13 mouse cellular contexts compared by ENCODE assay signal in genomic region chr7:79734563-79734962, GRCm38 (mm10). TPM values are rescaled to one million over a fixed set of nuclear protein-coding genes. Genes with fewer than 3 reads are reported as not detected.
DNase-seq lines count a peak whose midpoint lies in the region.
"Had no signal": no experiment of that assay in that cellular context is flagged by ENCODE, and none has a peak within 500 bp of the region (broad histone marks: within the 10 kb centered on the region; RNA-seq: fewer than 3 reads in every experiment).

No protein-coding gene starts in this region.

- intact Hi-C loops in heart, postnatal 10 days (cut with DNase I) = no loop called here

- peak; percentile 61 for DNase-seq in gastrocnemius, adult 18-20 months (ENCODE audit: low spot score)
- DNase-seq in gastrocnemius, postnatal 4 days (ENCODE audit: low spot score in 2 of 2) = no peak
- peak; percentile 91 for DNase-seq in adrenal gland, adult 2 months
- peak; percentile 79 to 83 for DNase-seq in heart, postnatal 10 days
- peak; percentile 92 for DNase-seq in kidney, postnatal 14 days
- DNase-seq in frontal cortex, postnatal 25 days (ENCODE audit: low spot score in 2 of 2) = no peak
- no peak for DNase-seq in thymus, postnatal 25 days
- no peak for DNase-seq in cerebellum, postnatal 4 days (ENCODE audit: low spot score in 2 of 2)
- DNase-seq: embryo, embryonic 11 days had no signal

RNA-seq across cellular contexts. Expression of gene Plin1, which starts 1.9 kb away (rescaled TPM):
- total RNA-seq in gastrocnemius, adult 18-20 months (2021) = 10 to 100 TPM; 10.3 to 18.3 TPM
- total RNA-seq in gastrocnemius, postnatal 4 days (2021) = 10 to 100 TPM; 26.6 to 62.1 TPM
- 100 to 1,000 TPM; 564 to 869 TPM for total RNA-seq in adrenal gland, adult 2 months (2021)
- polyA plus RNA-seq in adrenal gland, adult 2 months (2012; rRNA removed) = 554 and 930 TPM in 2 replicates
- 10 to 100 TPM; 24.0 to 76.0 TPM for total RNA-seq in heart, postnatal 10 days (2021)
- polyA plus RNA-seq: forebrain, embryonic 16.5 days; limb, embryonic 10.5 days; macrophage had no signal

RNA-seq across cellular contexts. Expression of gene Pex11a, which starts 8.4 kb away (rescaled TPM):
- 10 to 100 TPM; 12.9 to 14.1 TPM for total RNA-seq in gastrocnemius, adult 18-20 months (2021)
- 1 to 10 TPM; 2.6 to 4.2 TPM for total RNA-seq in gastrocnemius, postnatal 4 days (2021)
- 10 to 100 TPM; 53.4 to 53.7 TPM for total RNA-seq in adrenal gland, adult 2 months (2021)
- 34.9 and 39.7 TPM in 2 replicates for polyA plus RNA-seq in adrenal gland, adult 2 months (2012; rRNA removed)
- 10 to 100 TPM; 13.3 to 16.5 TPM for total RNA-seq in heart, postnatal 10 days (2021)

RNA-seq across cellular contexts. Expression of gene Wdr93, which starts 8.4 kb away (rescaled TPM):
- total RNA-seq in gastrocnemius, adult 18-20 months (2021) = under 1 TPM; 0.09 to 0.16 TPM
- under 1 TPM; 0.20 to 0.67 TPM for total RNA-seq in gastrocnemius, postnatal 4 days (2021)
- total RNA-seq in adrenal gland, adult 2 months (2021) = 1 to 10 TPM; 1.5 to 1.6 TPM
- polyA plus RNA-seq in adrenal gland, adult 2 months (2012; rRNA removed) = 1.5 and 1.8 TPM in 2 replicates
- total RNA-seq in heart, postnatal 10 days (2021) = under 1 TPM; 0.14 to 0.15 TPM
- polyA plus RNA-seq: spleen, adult 2 months had no signal

RNA-seq across cellular contexts. Expression of gene Kif7, which starts 19.0 kb away (rescaled TPM):
- total RNA-seq in gastrocnemius, adult 18-20 months (2021) = under 1 TPM; 0.27 to 0.40 TPM
- total RNA-seq in gastrocnemius, postnatal 4 days (2021) = 1 to 10 TPM; 4.8 to 6.0 TPM
- total RNA-seq in adrenal gland, adult 2 months (2021) = 1 to 10 TPM; 1.8 to 4.2 TPM
- polyA plus RNA-seq in adrenal gland, adult 2 months (2012; rRNA removed) = 2.9 and 4.7 TPM in 2 replicates
- total RNA-seq in heart, postnatal 10 days (2021) = 1 to 10 TPM; 3.2 to 3.9 TPM

RNA-seq across cellular contexts. Expression of gene Mesp1, which starts 59.0 kb away (rescaled TPM):
- total RNA-seq in gastrocnemius, adult 18-20 months (2021) = not detected
- not detected for total RNA-seq in gastrocnemius, postnatal 4 days (2021)
- not detected for total RNA-seq in adrenal gland, adult 2 months (2021)
- polyA plus RNA-seq in adrenal gland, adult 2 months (2012; rRNA removed) = 0.48 TPM in 1 of 2 replicates, not detected in the other
- not detected for total RNA-seq in heart, postnatal 10 days (2021)
- polyA plus RNA-seq: forebrain, embryonic 16.5 days; limb, embryonic 10.5 days; macrophage; spleen, adult 2 months had no signal

Comparison
In these comparisons a context has a peak if more than half of its experiments do, and no peak if none do; other contexts are left out.
1. DNase-seq: peak in gastrocnemius, adult 18-20 months (single experiment), adrenal gland, adult 2 months (single experiment), heart, postnatal 10 days (2 of 2) and kidney, postnatal 14 days (single experiment); none in gastrocnemius, postnatal 4 days (0 of 2), frontal cortex, postnatal 25 days (0 of 2), thymus, postnatal 25 days (single experiment) and cerebellum, postnatal 4 days (0 of 2).
2. RNA of gene Plin1, which starts 1.9 kb away (total RNA-seq): 564 to 869 TPM in adrenal gland, adult 2 months; 24.0 to 76.0 TPM in heart, postnatal 10 days, 26.6 to 62.1 TPM in gastrocnemius, postnatal 4 days and 10.3 to 18.3 TPM in gastrocnemius, adult 18-20 months; every median in the first group is over 4 times any median in the second.